Mouse (Mus musculus) gastrocnemius, postnatal 10 days (tissue): ENCODE measurements around the gene Olfr639. TPM values are rescaled to one million over a fixed set of nuclear protein-coding genes. Genes with fewer than 3 reads are reported as not detected.
"Not testable (repeated sequence)": the region's sequence is repeated elsewhere in the genome, so short reads cannot be mapped to it uniquely, and the experiment has no call there.

Experiments used
- DNase-seq: peaks from one replicate; pipeline ENCODE4 v3.0.0; 2021; ENCODE audit warnings: mixed read lengths
- long read RNA-seq, 2 experiments: library from polyadenylated mRNA; stranded (forward); transcript quantifications; one replicate each; pipeline ENCODE4 v2.0.0; 2021
- total RNA-seq, 2 experiments: library from RNA; stranded (reverse); gene quantifications; 2 replicates each; pipeline ENCODE4 v1.2.3; 2021

Gene Olfr639
- total RNA-seq = under 1 TPM; 0.02 to 0.05 TPM
- long read RNA-seq, experiment 1 = 0 reads
- long read RNA-seq, experiment 2 = 0 reads

GRCm38 (mm10) chr7:104017203-104017602, at the start of gene Olfr639:
TSS of gene Olfr639 (minus strand) at chr7:104017303.
- no peak for DNase-seq

GRCm38 (mm10) chr7:104061345-104061744, 44.2 kb upstream of the Olfr639 start, which contains the start of gene 4930516K23Rik:
TSS of gene 4930516K23Rik (minus strand) at chr7:104061445.
- DNase-seq = no peak

- DNase-seq = no peak
These were observed 42.1 kb upstream of the Olfr639 start for GRCm38 (mm10) chr7:104059215-104059614.

GRCm38 (mm10) chr7:104052566-104052965, 35.5 kb upstream of the Olfr639 start, which contains the start of gene Olfr642:
TSS of gene Olfr642 (minus strand) at chr7:104052666.
- DNase-seq = no peak

- no peak for DNase-seq
These were observed 33.6 kb upstream of the Olfr639 start for GRCm38 (mm10) chr7:104050745-104051144.

- DNase-seq = no peak
These were observed 18.0 kb upstream of the Olfr639 start, which contains the start of gene Olfr641 for GRCm38 (mm10) chr7:104035145-104035544. TSS of gene Olfr641 (plus strand) at chr7:104035445.

- no peak for DNase-seq
These were observed 9.9 kb upstream of the Olfr639 start for GRCm38 (mm10) chr7:104026978-104027377.

GRCm38 (mm10) chr7:104025473-104025872, 8.4 kb upstream of the Olfr639 start, which contains the start of gene Olfr640:
TSS of gene Olfr640 (minus strand) at chr7:104025573.
- no peak for DNase-seq

- no peak for DNase-seq
These were observed 4.5 kb upstream of the Olfr639 start for GRCm38 (mm10) chr7:104021651-104022050.

- DNase-seq = no peak
These were observed 1.9 kb upstream of the Olfr639 start for GRCm38 (mm10) chr7:104018953-104019352.

- DNase-seq = no peak
These were observed 18.0 kb downstream of the Olfr639 start for GRCm38 (mm10) chr7:103999124-103999523.

GRCm38 (mm10) chr7:103998446-103998845, 18.7 kb downstream of the Olfr639 start, which contains the start of gene Olfr638:
TSS of gene Olfr638 (plus strand) at chr7:103998746.
- no peak for DNase-seq

- DNase-seq = no peak
These were observed 45.3 kb downstream of the Olfr639 start for GRCm38 (mm10) chr7:103971782-103972181.

- no peak for DNase-seq
These were observed 46.3 kb downstream of the Olfr639 start, which contains the start of gene Olfr635 for GRCm38 (mm10) chr7:103970852-103971251. TSS of gene Olfr635 (plus strand) at chr7:103971152.

- not testable (repeated sequence) for DNase-seq
These were observed 50.2 kb downstream of the Olfr639 start for GRCm38 (mm10) chr7:103966873-103967272.

Other genes with a start within 250 kb of the Olfr639 start
- gene Olfr69, start 245.7 kb downstream of the Olfr639 start, total RNA-seq = not detected
- not detected for gene Olfr68, start 237.6 kb downstream of the Olfr639 start, total RNA-seq
- not detected for gene Olfr67, start 225.5 kb downstream of the Olfr639 start, total RNA-seq
- 100 to 1,000 TPM; 105 to 167 TPM for gene Hbb-bt, start 203.3 kb downstream of the Olfr639 start, total RNA-seq
- gene Hbb-bs, start 189.2 kb downstream of the Olfr639 start, total RNA-seq = 1,000 to 10,000 TPM in 1 of 2 experiments, 100 to 1,000 TPM in 1; 926 to 1,441 TPM
- not detected for gene Hbb-bh2, start 176.8 kb downstream of the Olfr639 start, total RNA-seq
- not detected for gene Hbb-bh1, start 174.1 kb downstream of the Olfr639 start, total RNA-seq
- not detected for gene Hbb-y, start 164.1 kb downstream of the Olfr639 start, total RNA-seq
- gene Olfr66, start 131.1 kb downstream of the Olfr639 start, total RNA-seq = not detected
- not detected for gene Olfr64, start 122.8 kb downstream of the Olfr639 start, total RNA-seq
- gene Olfr65, start 113.8 kb downstream of the Olfr639 start, total RNA-seq = not detected
- not detected for gene Olfr631, start 88.5 kb downstream of the Olfr639 start, total RNA-seq
- not detected for gene Olfr632, start 83.0 kb downstream of the Olfr639 start, total RNA-seq
- not detected for gene Olfr633, start 72.9 kb downstream of the Olfr639 start, total RNA-seq
- gene Olfr635, start 46.2 kb downstream of the Olfr639 start, total RNA-seq = not detected
- not detected for gene Olfr638, start 18.6 kb downstream of the Olfr639 start, total RNA-seq
- not detected for gene Olfr640, start 8.3 kb upstream of the Olfr639 start, total RNA-seq
- not detected for gene Olfr641, start 18.1 kb upstream of the Olfr639 start, total RNA-seq
- gene Olfr642, start 35.4 kb upstream of the Olfr639 start, total RNA-seq = not detected
- not detected for gene 4930516K23Rik, start 44.1 kb upstream of the Olfr639 start, total RNA-seq
- gene Olfr644, start 54.6 kb upstream of the Olfr639 start, total RNA-seq = not detected
- not detected for gene Olfr645, start 68.2 kb upstream of the Olfr639 start, total RNA-seq
- not detected for gene Olfr646, start 87.6 kb upstream of the Olfr639 start, total RNA-seq
- gene Ubqln5, start 112.5 kb upstream of the Olfr639 start, total RNA-seq = not detected
- not detected for gene Olfr643, start 120.1 kb upstream of the Olfr639 start, total RNA-seq
- gene Ubqln3, start 126.0 kb upstream of the Olfr639 start, total RNA-seq = not detected
- not detected for gene Ubqlnl, start 133.3 kb upstream of the Olfr639 start, total RNA-seq
- not detected for gene Olfm5, start 147.5 kb upstream of the Olfr639 start, total RNA-seq
- not detected for gene Olfr648, start 166.1 kb upstream of the Olfr639 start, total RNA-seq
- not detected for gene Olfr649, start 178.7 kb upstream of the Olfr639 start, total RNA-seq
- gene Trim6, start 201.5 kb upstream of the Olfr639 start, total RNA-seq = under 1 TPM; 0.32 to 0.61 TPM
- 1 to 10 TPM; 1.6 to 1.9 TPM for gene Trim34a, start 227.2 kb upstream of the Olfr639 start, total RNA-seq